Mouse (Mus musculus): Measurements from ENCODE around the gene Dnah7a. TPM values are rescaled to one million over a fixed set of nuclear protein-coding genes. Genes with fewer than 3 reads are reported as not detected.
"Not testable (repeated sequence)": the region's sequence is repeated elsewhere in the genome, so short reads cannot be mapped to it uniquely, and the experiment has no call there.

Dnah7a gene
- total and polyA plus RNA-seq, 3 experiments, result not detected

- Histone ChIP-seq H3K9ac (ENCODE audit: control insufficient read depth, low read depth, low read length, poor library complexity, severe bottlenecking) (no peak overlapping the region), H3K4me1 (ENCODE audit: control insufficient read depth in 1 of 2, insufficient read depth in 2 of 2, low read length in 2 of 2) (no peaks in the 10 kb centered on the region), H3K79me2 (ENCODE audit: control insufficient read depth, insufficient read depth, low read length, poor library complexity) (no peaks in the 10 kb centered on the region), H3K9me3 (replicated peaks; ENCODE audit: insufficient read depth, low read length) (no peaks in the 10 kb centered on the region), H3K36me3 (ENCODE audit: control insufficient read depth in 1 of 2, insufficient read depth in 2 of 2, low read length in 2 of 2) (no peaks in the 10 kb centered on the region), H3K4me3 (ENCODE audit: control insufficient read depth in 1 of 2, insufficient read depth in 1 of 2, low read depth in 2 of 2, low read length in 2 of 2) (no peak overlapping the region), H3K27ac (ENCODE audit: control insufficient read depth, low read depth, low read length) (no peak overlapping the region), H3K27me3 (ENCODE audit: control insufficient read depth in 1 of 2, insufficient read depth in 2 of 2, low read length in 2 of 2) (no peaks in the 10 kb centered on the region; a peak in 1 of 4 replicates)
- no peak for TF ChIP-seq GABPA (IDR thresholded peaks at IDR 0.05; ENCODE audit: low read depth, low read length)
- peak; percentile 90 for TF ChIP-seq SMC3 (IDR thresholded peaks at IDR 0.05; ENCODE audit: low read depth, low read length)
- peak in 2 of 3 experiments; percentile 62 to 79; a peak in 4 of 6 replicates for TF ChIP-seq CTCF (IDR thresholded peaks at IDR 0.05 in 2 of 3, conservative IDR thresholded peaks at IDR 0.05 in 1 of 3; ENCODE audit: control insufficient read depth in 1 of 3, insufficient read depth in 1 of 3, low read depth in 2 of 3, low read length in 3 of 3, poor library complexity in 1 of 3, severe bottlenecking in 1 of 3)
- TF ChIP-seq POLR2AphosphoS5 (IDR thresholded peaks at IDR 0.05; ENCODE audit: borderline replicate concordance, low read depth, low read length), result no peak
- no peak for TF ChIP-seq ETS1 (IDR thresholded peaks at IDR 0.05; ENCODE audit: low read depth, low read length)
- no peak for TF ChIP-seq CHD1 (IDR thresholded peaks at IDR 0.05; ENCODE audit: low read depth, low read length)
- TF ChIP-seq E2F4 (IDR thresholded peaks at IDR 0.05; ENCODE audit: borderline replicate concordance, low read depth, low read length), result no peak
- TF ChIP-seq POLR2AphosphoS2 (IDR thresholded peaks at IDR 0.05; ENCODE audit: low read length), result no peak
- TF ChIP-seq EP300 (IDR thresholded peaks at IDR 0.05; ENCODE audit: low read depth in 1 of 2, low read length in 2 of 2), result no peak
- peak; percentile 89 for TF ChIP-seq RAD21 (IDR thresholded peaks at IDR 0.05; ENCODE audit: low read depth, low read length)
- no peak for TF ChIP-seq CHD2 (IDR thresholded peaks at IDR 0.05; ENCODE audit: low read length)
- no peak for TF ChIP-seq ZKSCAN1 (IDR thresholded peaks at IDR 0.05; ENCODE audit: low read depth, low read length)
- TF ChIP-seq UBTF (IDR thresholded peaks at IDR 0.05; ENCODE audit: borderline replicate concordance, insufficient read depth, low read depth, low read length), result no peak
- TF ChIP-seq POLR2A (IDR thresholded peaks at IDR 0.05; ENCODE audit: control insufficient read depth in 1 of 2, insufficient read depth in 1 of 2, low read depth in 1 of 2, low read length in 2 of 2, poor library complexity in 1 of 2), result no peak
- TF ChIP-seq ZC3H11A (IDR thresholded peaks at IDR 0.05; ENCODE audit: low read depth, low read length), result peak; percentile 90
- no peak for TF ChIP-seq NELFE (IDR thresholded peaks at IDR 0.05; ENCODE audit: low read depth, low read length)
- no peak for TF ChIP-seq TAL1 (IDR thresholded peaks at IDR 0.05; ENCODE audit: low read length)
- TF ChIP-seq MAX (IDR thresholded peaks at IDR 0.05; ENCODE audit: low read length), result no peak
- DNase-seq (ENCODE audit: low read depth, low spot score), result peak; percentile 78
Observed at GRCm38 (mm10) chr1:53715446-53715845, 8.9 kb upstream of the Dnah7a start.

- H3K9ac ChIP-seq (ENCODE audit: control insufficient read depth, low read depth, low read length, poor library complexity, severe bottlenecking); H3K27me3 ChIP-seq (ENCODE audit: control insufficient read depth in 1 of 2, insufficient read depth in 2 of 2, low read length in 2 of 2): not testable (repeated sequence)
Observed at GRCm38 (mm10) chr1:53713383-53713782, 6.8 kb upstream of the Dnah7a start.

More at GRCm38 (mm10) chr1:53713383-53713782, 6.8 kb upstream of the Dnah7a start:
- not testable (repeated sequence) for H3K27ac ChIP-seq (ENCODE audit: control insufficient read depth, low read depth, low read length); DNase-seq (ENCODE audit: low read depth, low spot score); H3K36me3 ChIP-seq (ENCODE audit: control insufficient read depth in 1 of 2, insufficient read depth in 2 of 2, low read length in 2 of 2); H3K9me3 ChIP-seq (replicated peaks; ENCODE audit: insufficient read depth, low read length); H3K4me1 ChIP-seq (ENCODE audit: control insufficient read depth in 1 of 2, insufficient read depth in 2 of 2, low read length in 2 of 2); H3K79me2 ChIP-seq (ENCODE audit: control insufficient read depth, insufficient read depth, low read length, poor library complexity); H3K4me3 ChIP-seq (ENCODE audit: control insufficient read depth in 1 of 2, insufficient read depth in 1 of 2, low read depth in 2 of 2, low read length in 2 of 2)

Measured in MEL (cell line).